Mouse (Mus musculus): ENCODE data around the gene Parvg.

DNA sequence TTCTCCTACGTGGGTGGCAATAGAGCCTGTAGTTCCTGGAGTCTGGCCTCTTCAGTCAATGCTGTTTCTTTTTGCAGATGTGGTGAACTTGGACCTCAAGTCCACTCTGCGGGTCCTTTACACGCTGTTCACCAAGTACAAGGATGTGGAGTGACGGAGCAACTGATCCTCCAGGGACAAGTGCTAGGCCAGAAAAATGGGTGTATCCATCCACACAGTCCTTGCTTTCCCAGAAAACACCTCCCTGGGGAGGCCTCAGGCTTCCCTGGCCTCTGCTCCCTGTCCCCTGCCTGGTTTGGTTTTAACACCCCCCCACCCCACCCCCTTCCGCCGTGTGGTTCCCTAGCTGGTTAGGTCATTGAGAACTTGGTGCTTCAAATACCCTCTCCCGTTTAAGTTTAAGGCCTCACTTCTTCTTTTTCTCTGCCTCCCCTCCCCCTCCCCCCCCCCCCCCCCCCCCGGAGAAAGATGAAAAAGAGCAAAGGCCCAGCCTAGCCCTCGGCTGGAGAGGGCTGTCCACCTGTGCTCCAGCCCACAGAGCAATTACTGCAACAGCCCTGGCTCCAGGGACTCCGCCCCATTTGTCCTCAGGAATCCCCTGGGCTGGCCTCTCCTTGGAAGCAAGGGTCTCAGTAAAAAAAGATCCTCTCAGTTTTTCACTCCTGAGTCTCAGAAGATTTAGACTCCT, 10.8 kb upstream of the Parvg start:
- no peak for TF ChIP-seq CTCF (IDR thresholded peaks at IDR 0.05; ENCODE audit: low read depth, low read length)
- no peak for TF ChIP-seq GATA2 (IDR thresholded peaks at IDR 0.05; ENCODE audit: borderline replicate concordance, low read depth, low read length)
- TF ChIP-seq TAL1 (conservative IDR thresholded peaks at IDR 0.05; ENCODE audit: low read depth, low read length) = no peak
- no peak for TF ChIP-seq GATA1 (IDR thresholded peaks at IDR 0.05; ENCODE audit: borderline replicate concordance, low read length)
